Mouse (Mus musculus): ENCODE measurements around the gene Ptgfrn.

The Ptgfrn gene

GRCm38 (mm10) chr3:101110043-101110837, at the start of gene Ptgfrn:
Ptgfrn (minus strand) TSS chr3:101110278.
- peak; percentile 57 for DNase-seq (ENCODE audit: low read depth, low spot score)

DNA sequence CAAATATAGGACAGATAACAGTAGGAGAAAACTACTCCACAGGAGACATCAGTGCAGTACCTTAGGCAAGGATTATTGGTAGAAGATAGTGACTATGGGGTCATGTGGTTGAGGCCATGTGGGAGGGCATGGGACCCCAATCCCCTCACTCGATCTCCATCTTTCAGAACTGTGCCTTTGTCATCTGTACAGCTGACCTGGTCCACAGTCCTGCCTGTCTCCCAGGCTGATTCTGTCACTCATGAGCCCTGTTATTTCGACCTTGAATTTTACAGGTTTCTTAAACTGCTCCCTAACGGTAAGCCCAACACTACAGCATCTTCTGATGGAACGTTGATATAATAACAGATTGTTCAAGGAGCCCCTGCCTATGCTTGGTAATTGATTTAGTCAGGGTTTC, 49.6 kb upstream of the Ptgfrn start:
- no peak for DNase-seq (ENCODE audit: low read depth, low spot score)

DNA sequence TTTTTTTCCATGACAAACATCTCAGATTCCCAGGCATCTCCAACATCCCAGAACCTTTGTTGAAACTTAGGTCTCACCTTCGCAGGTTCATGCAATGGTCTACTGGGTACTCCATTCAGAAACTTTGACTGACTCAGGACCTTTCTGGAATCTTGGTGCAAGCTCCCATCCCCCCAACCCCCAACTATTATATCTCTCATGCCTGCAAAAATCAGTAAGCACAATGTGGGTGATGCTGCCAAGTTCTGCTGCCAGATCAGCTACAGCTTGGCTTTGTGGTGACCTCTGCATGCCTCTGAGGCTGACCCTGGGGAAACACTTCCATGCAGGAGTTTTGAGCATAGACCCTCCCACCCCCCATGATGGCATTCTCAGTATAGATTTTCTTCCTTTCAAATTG, 44.0 kb upstream of the Ptgfrn start:
- no peak for DNase-seq (ENCODE audit: low read depth, low spot score)

DNA sequence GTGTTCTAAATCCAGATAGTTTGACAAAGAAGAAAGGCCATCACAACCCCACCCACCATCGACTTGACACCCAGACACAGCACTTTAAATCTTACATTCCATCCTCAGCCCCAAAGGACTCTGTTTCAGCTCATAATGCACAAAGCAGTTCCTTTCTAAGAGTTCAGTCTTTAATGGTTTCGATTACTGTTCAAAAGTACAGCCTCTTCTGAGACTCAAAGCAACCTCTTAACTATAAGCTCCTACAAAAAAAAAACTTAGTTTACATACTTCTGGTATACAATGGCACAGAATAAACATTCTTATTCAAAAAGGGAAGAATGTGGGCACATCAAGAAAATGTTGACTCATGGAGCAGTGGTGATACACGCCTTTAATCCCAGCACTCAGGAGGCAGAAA, 43.3 kb upstream of the Ptgfrn start:
- no peak for DNase-seq (ENCODE audit: low read depth, low spot score)

DNA sequence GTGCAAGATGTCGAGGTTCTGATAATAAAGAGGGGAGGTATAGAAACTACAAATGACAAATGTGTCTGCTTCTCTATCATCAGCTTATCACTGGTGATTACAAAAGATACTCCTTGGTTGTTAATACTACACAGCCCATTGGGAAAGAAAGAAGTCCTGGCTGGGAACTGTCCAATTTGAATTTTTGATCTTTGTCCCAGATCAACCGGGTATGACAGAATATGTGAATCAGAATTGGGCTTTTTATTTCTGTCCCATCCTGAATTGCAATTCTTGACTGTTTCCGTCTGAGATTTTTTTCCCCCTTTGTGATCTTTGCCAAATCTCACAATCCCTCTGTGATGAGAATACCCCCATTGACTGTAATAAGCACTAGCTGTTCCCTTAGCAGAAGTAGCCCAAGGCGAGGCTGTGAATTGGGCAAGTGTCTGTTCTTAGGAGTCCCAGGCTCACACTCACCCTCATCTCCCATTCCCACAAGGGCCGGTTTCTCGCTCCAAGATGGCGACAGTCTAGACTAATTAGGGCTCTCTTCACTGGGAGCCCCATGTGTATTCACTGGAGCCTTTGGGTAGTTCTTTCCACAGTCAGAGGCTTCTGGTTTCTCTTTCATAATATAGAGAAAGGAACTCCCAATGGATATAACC, 36.2 kb upstream of the Ptgfrn start:
- no peak for DNase-seq (ENCODE audit: low read depth, low spot score)

DNA sequence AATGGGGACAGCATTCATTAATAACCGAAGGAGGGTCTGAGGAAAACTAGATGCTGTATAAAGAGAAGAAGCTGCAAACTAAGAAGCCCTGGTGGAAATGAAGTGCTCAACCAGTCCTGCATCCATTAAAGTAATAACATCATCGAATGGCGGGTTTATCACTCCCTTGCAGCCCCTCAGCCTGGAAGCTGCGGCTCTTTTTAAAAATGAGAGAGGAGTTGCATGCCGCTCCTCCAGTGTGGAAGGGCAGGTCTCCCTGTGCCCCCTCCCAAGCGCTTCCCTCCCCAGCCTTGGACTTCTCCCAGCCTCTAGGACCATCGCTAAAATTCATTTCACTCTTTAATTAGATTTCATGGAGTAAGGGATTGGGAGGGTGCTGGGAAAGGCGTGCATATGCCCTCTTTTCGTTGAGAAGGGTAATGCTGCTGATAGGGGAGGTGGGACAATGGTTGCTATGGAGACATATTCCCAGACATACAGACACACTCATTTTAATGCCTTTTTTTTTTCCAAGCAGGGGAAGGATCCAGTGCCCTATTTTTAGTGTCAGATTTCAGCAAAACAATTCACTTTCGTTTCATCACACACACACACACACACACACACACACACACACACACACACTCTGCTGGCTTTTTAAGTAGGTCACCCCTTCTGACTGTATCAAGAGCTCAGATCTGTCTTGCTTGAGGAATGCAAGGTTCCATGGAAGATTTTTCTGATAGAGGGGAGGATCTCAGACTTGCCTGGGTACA, 35.4 kb upstream of the Ptgfrn start:
- peak; percentile 34 for DNase-seq (ENCODE audit: low read depth, low spot score)

DNA sequence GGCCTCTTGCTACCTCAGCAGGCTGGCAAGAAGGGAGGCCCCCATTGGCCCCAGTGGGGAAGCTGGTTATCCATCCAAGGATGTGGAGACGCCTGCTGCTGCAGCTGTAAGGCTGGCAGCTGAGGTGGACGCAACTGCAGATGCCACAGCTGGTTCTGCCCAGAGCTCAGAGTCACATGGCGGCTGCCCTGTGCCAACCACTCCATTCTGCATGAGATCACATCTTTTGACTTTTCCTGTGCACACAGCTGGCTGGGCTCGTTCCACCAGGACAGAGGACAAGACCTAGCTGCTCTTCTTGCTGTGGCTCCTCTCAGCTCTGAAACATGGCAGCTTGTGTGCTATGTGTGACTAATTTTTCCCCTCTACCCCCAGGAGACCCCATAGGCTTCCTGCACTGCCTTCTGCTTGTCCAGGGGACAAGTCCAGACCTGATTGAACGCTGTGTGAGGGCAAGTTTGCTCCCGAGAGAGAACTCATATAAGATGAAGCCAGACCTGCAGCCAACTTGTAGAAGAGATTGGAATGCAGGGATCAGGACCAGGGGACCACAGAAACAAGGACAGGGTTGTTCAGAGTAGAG, 34.4 kb upstream of the Ptgfrn start:
- DNase-seq (ENCODE audit: low read depth, low spot score) = no peak

GRCm38 (mm10) chr3:101143465-101143864, 33.4 kb upstream of the Ptgfrn start:
- DNase-seq (ENCODE audit: low read depth, low spot score) = no peak

DNA sequence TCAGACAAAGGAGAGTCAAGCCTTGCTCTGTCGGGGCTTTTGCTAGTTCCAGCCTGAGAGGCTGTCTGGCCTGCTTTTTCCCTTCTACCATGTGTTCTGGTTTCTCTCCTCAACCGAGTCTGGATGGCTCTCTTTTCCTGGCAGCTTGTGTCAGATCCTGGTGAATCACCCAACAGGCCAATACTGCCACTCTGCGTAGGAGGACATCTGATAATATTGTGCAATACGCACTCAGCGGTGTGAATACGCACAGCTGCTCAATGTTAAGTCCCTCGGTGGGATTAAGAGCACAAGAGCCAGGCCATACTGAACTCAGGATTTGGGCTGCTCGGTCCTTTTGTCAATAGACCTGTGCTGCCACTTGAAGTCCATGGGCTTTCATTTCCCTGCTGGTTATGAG, 31.8 kb upstream of the Ptgfrn start:
- DNase-seq (ENCODE audit: low read depth, low spot score) = no peak

DNA sequence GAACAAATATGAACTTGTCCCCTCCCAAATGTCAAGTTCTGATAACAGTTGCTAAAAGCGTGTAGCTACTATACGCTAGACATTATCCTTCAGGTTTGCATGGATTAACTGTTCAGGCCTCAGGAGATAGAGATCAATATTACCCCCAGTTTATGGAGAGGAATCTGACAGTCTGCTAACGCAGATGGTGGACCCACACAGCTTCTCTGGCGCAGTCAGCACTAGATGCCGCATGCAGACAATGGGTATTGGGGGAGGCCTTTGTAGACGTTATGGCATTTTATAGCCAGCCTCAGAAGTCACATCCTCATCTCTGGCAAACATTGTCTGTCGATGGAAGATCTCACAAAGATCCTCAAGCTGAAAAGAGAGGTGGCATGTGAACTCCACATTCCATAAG, 29.9 kb upstream of the Ptgfrn start:
- no peak for DNase-seq (ENCODE audit: low read depth, low spot score)

- no peak for DNase-seq (ENCODE audit: low read depth, low spot score)
Measured at GRCm38 (mm10) chr3:101136483-101136882, 26.4 kb upstream of the Ptgfrn start.

DNA sequence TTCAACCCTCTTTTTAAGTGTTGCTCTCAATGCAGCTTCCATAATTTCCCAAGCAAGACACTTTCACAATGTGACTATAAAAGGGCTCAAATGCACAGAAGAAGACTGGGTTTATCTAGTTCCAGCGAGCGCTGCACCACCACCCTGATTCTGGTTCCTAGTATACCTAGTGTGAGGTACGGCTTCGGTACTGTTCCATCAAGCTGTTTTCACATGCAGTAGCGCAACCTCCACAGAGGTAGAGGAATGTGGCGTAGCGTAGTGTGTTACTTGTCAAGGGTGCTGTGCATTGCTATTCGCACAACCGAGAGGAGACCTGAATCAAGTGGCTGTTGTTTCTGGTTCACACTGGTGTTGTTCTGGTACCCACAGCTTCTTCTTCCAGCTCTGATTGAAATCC, 24.8 kb upstream of the Ptgfrn start:
- no peak for DNase-seq (ENCODE audit: low read depth, low spot score)

DNA sequence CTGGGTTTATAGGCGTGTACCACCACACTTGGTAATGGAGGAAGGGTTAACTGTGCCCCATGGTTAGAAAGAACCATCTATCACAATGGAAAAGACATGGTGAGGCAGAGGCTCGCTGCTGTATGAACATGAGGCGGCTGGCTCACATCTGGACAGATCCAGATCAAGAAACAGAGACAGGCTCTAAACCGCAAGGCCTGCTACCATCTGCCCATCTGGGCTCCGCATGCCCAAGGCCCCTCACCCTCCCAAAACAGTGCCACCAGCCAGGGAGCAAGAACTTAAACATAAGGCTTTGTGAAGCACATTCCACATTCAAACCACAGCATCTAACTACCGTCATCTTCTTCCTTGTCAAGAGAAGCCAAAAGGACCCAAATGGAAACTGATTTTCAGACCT, 22.9 kb upstream of the Ptgfrn start:
- no peak for DNase-seq (ENCODE audit: low read depth, low spot score)

DNA sequence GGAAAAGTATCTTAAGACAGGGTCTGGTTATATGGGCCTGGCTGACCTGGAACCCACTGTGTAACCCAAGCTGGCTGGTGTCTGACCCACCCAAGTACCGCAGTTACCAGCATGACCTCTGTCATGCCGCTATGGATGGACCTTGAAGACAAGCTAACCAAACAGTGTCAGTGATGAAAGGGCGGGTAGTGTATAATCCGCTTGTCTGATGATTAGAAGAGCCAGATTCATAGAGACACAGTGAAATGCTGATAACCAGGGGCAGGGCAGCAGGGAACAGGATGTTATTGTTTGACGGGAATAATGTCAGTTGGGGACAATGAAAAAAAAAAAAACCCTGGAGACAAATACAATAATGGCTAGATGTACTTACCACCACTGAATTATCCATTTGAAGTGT, 21.7 kb upstream of the Ptgfrn start:
- no peak for DNase-seq (ENCODE audit: low read depth, low spot score)

DNA sequence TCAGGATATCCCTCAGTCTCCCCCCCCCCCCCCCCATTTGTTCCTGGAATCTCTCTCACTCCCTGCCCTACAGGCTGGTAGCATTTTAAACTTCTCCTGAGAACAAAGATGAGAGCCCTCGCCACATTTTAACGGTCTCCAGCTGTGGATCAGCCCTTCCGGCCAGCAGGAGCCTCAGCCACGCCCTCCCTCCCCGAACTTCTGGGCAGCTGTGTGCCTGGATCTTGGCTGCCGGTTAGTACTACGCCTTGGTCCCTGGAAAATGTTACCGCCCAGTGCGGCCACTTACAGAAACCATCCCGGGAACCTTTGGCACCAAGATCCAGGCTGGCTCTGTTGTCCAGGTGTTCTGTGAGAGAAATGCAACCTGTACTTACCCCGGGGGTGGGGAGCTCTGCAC, 20.4 kb upstream of the Ptgfrn start:
- DNase-seq (ENCODE audit: low read depth, low spot score) = no peak

DNA sequence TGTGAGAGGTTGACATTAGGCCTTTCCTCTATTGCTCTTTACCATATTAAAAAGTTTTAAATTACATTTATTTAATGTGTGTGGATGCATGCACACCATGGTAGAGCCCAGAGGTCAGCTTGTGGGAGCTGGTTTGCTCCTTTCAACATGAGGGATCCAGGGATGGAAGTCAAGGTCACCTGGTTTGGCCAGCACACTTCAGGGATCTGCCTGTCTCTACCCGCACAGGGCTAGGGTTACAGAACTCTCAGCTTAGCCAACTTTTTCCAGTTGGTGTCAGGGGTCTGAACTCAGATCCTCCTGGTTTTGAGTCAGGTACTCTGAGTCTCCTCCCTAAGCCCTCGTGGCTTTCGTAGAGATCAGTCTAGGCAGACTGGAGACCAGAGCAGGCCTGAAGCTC, 19.5 kb upstream of the Ptgfrn start:
- no peak for DNase-seq (ENCODE audit: low read depth, low spot score)

DNA sequence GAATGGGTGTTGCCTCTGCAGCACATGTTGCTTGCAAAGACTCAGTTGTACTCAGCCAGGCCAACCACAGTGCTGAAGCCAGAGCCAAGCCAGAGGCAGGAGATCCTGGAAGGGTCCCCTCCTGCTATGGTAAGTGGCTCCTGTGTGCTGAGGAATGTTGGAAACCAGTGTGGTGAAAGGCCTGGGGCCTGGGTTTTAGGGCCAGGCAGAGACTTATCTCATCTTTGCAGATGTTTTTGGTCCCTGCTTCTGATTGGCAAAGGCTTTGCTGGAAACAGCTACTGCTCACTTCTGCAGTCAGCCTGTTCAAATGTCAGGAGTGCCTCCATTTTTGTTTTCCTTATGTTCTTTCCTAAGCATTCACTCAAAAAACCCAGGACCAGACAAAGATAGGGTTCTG, 19.0 kb upstream of the Ptgfrn start:
- no peak for DNase-seq (ENCODE audit: low read depth, low spot score)

DNA sequence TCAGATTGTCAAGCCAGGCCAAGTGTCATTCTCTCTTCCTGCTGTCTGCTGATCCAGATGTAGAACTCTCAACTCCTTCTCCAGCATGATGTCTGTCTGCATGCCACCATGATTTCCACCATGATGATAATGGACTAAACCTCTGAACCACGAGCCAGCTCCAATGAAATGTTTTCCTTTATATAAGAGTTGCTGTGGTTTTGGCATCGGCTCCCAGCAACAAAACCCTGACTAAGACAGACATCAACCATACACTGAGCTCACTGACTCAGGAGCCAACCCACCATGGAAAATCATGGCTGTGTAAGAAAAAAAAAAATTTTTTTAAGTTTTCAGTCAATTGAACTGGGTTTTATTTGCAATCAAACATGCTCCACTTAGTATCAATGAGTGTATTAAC, 17.7 kb upstream of the Ptgfrn start:
- DNase-seq (ENCODE audit: low read depth, low spot score) = no peak

- DNase-seq (ENCODE audit: low read depth, low spot score) = no peak
Measured at GRCm38 (mm10) chr3:101124716-101125115, 14.6 kb upstream of the Ptgfrn start.

GRCm38 (mm10) chr3:101122479-101122878, 12.4 kb upstream of the Ptgfrn start:
- DNase-seq (ENCODE audit: low read depth, low spot score) = no peak

DNA sequence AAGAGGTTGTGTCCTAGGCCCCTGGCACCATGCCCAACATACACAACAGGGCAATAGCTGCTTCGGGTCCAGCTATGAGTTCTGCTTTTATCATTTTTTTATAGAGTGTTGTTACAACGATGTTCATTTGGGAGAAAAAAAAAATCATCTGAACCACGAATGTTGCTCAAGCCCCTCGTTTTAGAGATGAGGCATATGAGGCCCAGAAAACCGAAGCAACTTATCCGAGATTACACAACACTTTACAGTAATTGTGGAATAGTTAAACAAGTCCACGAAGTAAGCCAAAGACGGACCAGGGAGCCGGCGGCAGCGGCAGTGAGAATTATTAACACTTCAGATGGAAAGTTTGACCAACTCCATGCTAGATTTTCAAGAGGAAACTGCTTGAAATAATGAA, 7.7 kb upstream of the Ptgfrn start:
- DNase-seq (ENCODE audit: low read depth, low spot score) = no peak

GRCm38 (mm10) chr3:101117386-101117749, 7.3 kb upstream of the Ptgfrn start:
- no peak for DNase-seq (ENCODE audit: low read depth, low spot score)

Measured in CD4-positive, CD25-positive, alpha-beta regulatory T cell, adult 2 months (primary cell).